Comparison of ENCODE assay signal across 12 mouse cellular contexts in the genomic region with DNA sequence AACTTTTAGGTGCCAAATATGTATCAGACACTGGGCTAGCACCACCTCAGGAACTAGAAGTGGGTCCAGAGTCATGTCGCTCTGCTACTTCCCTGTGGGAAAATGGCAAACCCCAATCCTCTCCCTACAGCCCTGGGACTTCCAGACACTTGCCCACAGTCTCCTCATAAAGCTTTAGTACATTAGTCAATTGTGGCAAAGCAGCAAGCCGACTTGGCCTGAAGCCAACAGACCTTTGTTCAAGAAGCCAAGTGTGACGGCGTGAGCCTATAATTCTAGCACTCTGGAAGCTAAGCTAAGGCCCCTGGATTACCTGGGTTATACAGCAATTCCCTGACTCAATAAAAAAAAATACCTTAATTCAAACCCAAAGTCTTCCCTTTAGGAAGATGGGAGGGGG.
A peak's percentile ranks its signal among the peaks of the same experiment; 100 is the strongest.
DNase-seq lines count a peak whose midpoint lies in the region; ATAC-seq and TF ChIP-seq lines count a peak whose summit lies in the region.
"Had no signal": no experiment of that assay in that cellular context is flagged by ENCODE, and none has a peak within 500 bp of the region (broad histone marks: within the 10 kb centered on the region; RNA-seq: fewer than 3 reads in every experiment).

No protein-coding gene starts in this region.

- H3K27me3 ChIP-seq in limb, embryonic 11.5 days (ENCODE audit: control insufficient read depth, insufficient read depth, low read length): no peaks in the 10 kb centered on the region
- peaks cover 23% of the 10 kb centered on the region for H3K27me3 ChIP-seq in limb, embryonic 10.5 days (ENCODE audit: low read depth, poor library complexity, severe bottlenecking)
- 0 out of 2 replicates have a peak, but pooled peaks cover 4% of the 10 kb centered on the region for H3K27me3 ChIP-seq in intestine, embryonic 14.5 days (replicated peaks; ENCODE audit: control insufficient read depth, insufficient read depth, low read length)
- H3K27me3 ChIP-seq: liver, embryonic 15.5 days had no signal

- peaks cover 4% of the 10 kb centered on the region; the same call in 1 of the 2 replicates for H3K4me1 ChIP-seq in limb, embryonic 11.5 days (ENCODE audit: control insufficient read depth, insufficient read depth, low read length)
- H3K4me1 ChIP-seq in limb, embryonic 10.5 days: peaks cover 15% of the 10 kb centered on the region; the same call in 1 of the 2 replicates
- H3K4me1 ChIP-seq in intestine, embryonic 14.5 days (replicated peaks; ENCODE audit: control insufficient read depth, insufficient read depth, low read length): no peaks in the 10 kb centered on the region; the same call in 1 of the 2 replicates
- H3K4me1 ChIP-seq: liver, embryonic 15.5 days had no signal

- H3K4me2 ChIP-seq in limb, embryonic 11.5 days (ENCODE audit: low read depth, severe bottlenecking): no peak overlapping the region
- no peak overlapping the region for H3K4me2 ChIP-seq in intestine, embryonic 14.5 days (ENCODE audit: low read length)
- H3K4me2 ChIP-seq: liver, embryonic 15.5 days had no signal

- no peak for TF ChIP-seq CTCF in brain, embryonic 14.5 days (IDR thresholded peaks at IDR 0.05; ENCODE audit: borderline replicate concordance, extremely low read depth, insufficient read depth, insufficient read length)

- WGBS in limb, embryonic 11.5 days: 58% methylated on average over 4 of the region's 4 CpGs
- 76% methylated on average over 4 of the region's 4 CpGs for WGBS in limb, embryonic 10.5 days
- 57% methylated on average over 4 of the region's 4 CpGs for WGBS in intestine, embryonic 14.5 days

- H3K9me3 ChIP-seq in limb, embryonic 11.5 days (ENCODE audit: control insufficient read depth, low read length): no peaks in the 10 kb centered on the region
- no peaks in the 10 kb centered on the region for H3K9me3 ChIP-seq in limb, embryonic 10.5 days (replicated peaks)
- no peaks in the 10 kb centered on the region for H3K9me3 ChIP-seq in intestine, embryonic 14.5 days (ENCODE audit: control insufficient read depth, low read length)
- H3K9me3 ChIP-seq: liver, embryonic 15.5 days had no signal

- H3K4me3 ChIP-seq in limb, embryonic 11.5 days (ENCODE audit: low read depth, low read length): no peak overlapping the region
- no peak overlapping the region for H3K4me3 ChIP-seq in limb, embryonic 10.5 days
- no peak overlapping the region for H3K4me3 ChIP-seq in intestine, embryonic 14.5 days (ENCODE audit: low read depth, low read length)
- H3K4me3 ChIP-seq: liver, embryonic 15.5 days had no signal

- no peak overlapping the region for H3K27ac ChIP-seq in limb, embryonic 11.5 days (replicated peaks; ENCODE audit: low read depth, low read length)
- no peak overlapping the region for H3K27ac ChIP-seq in limb, embryonic 10.5 days
- no peak overlapping the region for H3K27ac ChIP-seq in intestine, embryonic 14.5 days (ENCODE audit: low read depth)
- H3K27ac ChIP-seq: liver, embryonic 15.5 days had no signal

- ATAC-seq in limb, embryonic 11.5 days (ENCODE audit: insufficient number of reproducible peaks, low FRiP score, low TSS enrichment, low read depth): no peak
- no peak for ATAC-seq in intestine, embryonic 14.5 days (replicated peaks; ENCODE audit: low FRiP score, low TSS enrichment, low read depth)
- ATAC-seq: CD4-positive, CD25-positive, alpha-beta regulatory T cell, adult 4 months; forebrain, postnatal 0 days; inflammation-experienced regulatory T-cells, adult 6 months had no signal

- H3K9ac ChIP-seq in limb, embryonic 11.5 days (ENCODE audit: low read length): no peak overlapping the region
- no peak overlapping the region for H3K9ac ChIP-seq in intestine, embryonic 14.5 days (ENCODE audit: low read length)
- H3K9ac ChIP-seq: forebrain, postnatal 0 days; liver, embryonic 15.5 days had no signal

- peak; percentile 29 for DNase-seq in limb, embryonic 11.5 days (ENCODE audit: low spot score)
- DNase-seq in limb, embryonic 10.5 days (ENCODE audit: low spot score): no peak
- DNase-seq in brain, embryonic 14.5 days (ENCODE audit: low read depth): peak; percentile 61
- DNase-seq in intestine, embryonic 14.5 days (ENCODE audit: low spot score): peak; percentile 53
- DNase-seq in kidney, postnatal 10 days: peak; percentile 78
- no peak for DNase-seq in T-cell, adult 2 months (ENCODE audit: low spot score)
- DNase-seq in gastrocnemius, postnatal 36 days: no peak
- DNase-seq in heart, adult 18-20 months: no peak
- DNase-seq: forebrain, postnatal 0 days had no signal

- no peaks in the 10 kb centered on the region for H3K36me3 ChIP-seq in limb, embryonic 11.5 days (ENCODE audit: control insufficient read depth, insufficient read depth, low read length)
- H3K36me3 ChIP-seq in limb, embryonic 10.5 days: peaks cover 12% of the 10 kb centered on the region; the same call in 1 of the 2 replicates
- H3K36me3 ChIP-seq in intestine, embryonic 14.5 days (ENCODE audit: control insufficient read depth, insufficient read depth, low read length): no peaks in the 10 kb centered on the region
- H3K36me3 ChIP-seq: liver, embryonic 15.5 days had no signal

- no peak for TF ChIP-seq POLR2A in brain, embryonic 14.5 days (IDR thresholded peaks at IDR 0.05; ENCODE audit: borderline replicate concordance, extremely low read depth, insufficient read depth, insufficient read length, poor library complexity, severe bottlenecking)

- intact Hi-C loops in gastrocnemius, postnatal 36 days (cut with DNase I): no loop called here

Comparison
In these comparisons a context has a peak if more than half of its experiments do, and no peak if none do; other contexts are left out.
1. DNase-seq: peak in limb, embryonic 11.5 days (single experiment), brain, embryonic 14.5 days (single experiment), intestine, embryonic 14.5 days (single experiment) and kidney, postnatal 10 days (single experiment); none in limb, embryonic 10.5 days (single experiment), T-cell, adult 2 months (single experiment), gastrocnemius, postnatal 36 days (0 of 2) and heart, adult 18-20 months (0 of 2).